In genomic region chr1:166571776-166572175, GRCm38 (mm10) we compare ENCODE assay signal across 27 mouse cellular contexts.
DNase-seq lines count a peak whose midpoint lies in the region; ATAC-seq and TF ChIP-seq lines count a peak whose summit lies in the region.
"Had no signal": no experiment of that assay in that cellular context is flagged by ENCODE, and none has a peak within 500 bp of the region (broad histone marks: within the 10 kb centered on the region; RNA-seq: fewer than 3 reads in every experiment).

No protein-coding gene starts in this region.

- TF ChIP-seq POLR2A in bone marrow macrophage, adult 2 months (IDR thresholded peaks at IDR 0.05; ENCODE audit: borderline replicate concordance, low read depth, low read length): no peak

- TF ChIP-seq CTCF in bone marrow macrophage, adult 2 months (IDR thresholded peaks at IDR 0.05; ENCODE audit: low read depth, low read length): no peak

- H3K4me1 ChIP-seq in bone marrow macrophage, adult 2 months (ENCODE audit: control insufficient read depth, insufficient read depth, low read length): peaks cover 10% of the 10 kb centered on the region
- H3K4me1 ChIP-seq: embryonic facial prominence, embryonic 12.5 days; embryonic facial prominence, embryonic 15.5 days; heart, embryonic 12.5 days; heart, embryonic 15.5 days; hindbrain, embryonic 10.5 days; hindbrain, embryonic 13.5 days had no signal

- peak; percentile 75 for ATAC-seq in granulocyte monocyte progenitor cell, adult 5-6 weeks (replicated peaks; ENCODE audit: poor library complexity, severe bottlenecking)
- ATAC-seq in monocyte, adult 5-6 weeks (replicated peaks; ENCODE audit: insufficient number of reproducible peaks, low FRiP score, low TSS enrichment, poor library complexity, severe bottlenecking): peak; percentile 73
- ATAC-seq in megakaryocyte-erythroid progenitor cell, adult 5-6 weeks (replicated peaks; ENCODE audit: low FRiP score, low TSS enrichment, poor library complexity, severe bottlenecking): no peak
- ATAC-seq: CD4-positive, CD25-positive, alpha-beta regulatory T cell, adult 4 months; forebrain, embryonic 14.5 days; forebrain, postnatal 0 days; hindbrain, postnatal 0 days; Patski had no signal

- peak overlapping the region; percentile 51 for H3K27ac ChIP-seq in bone marrow macrophage, adult 2 months (ENCODE audit: insufficient read depth, low read depth, low read length)
- H3K27ac ChIP-seq: embryonic facial prominence, embryonic 12.5 days; embryonic facial prominence, embryonic 15.5 days; gastrocnemius, adult 2 months; heart, embryonic 15.5 days; hindbrain, embryonic 10.5 days; hindbrain, embryonic 13.5 days; hindbrain, postnatal 0 days had no signal

- no peak overlapping the region for H3K4me3 ChIP-seq in bone marrow macrophage, adult 2 months (ENCODE audit: insufficient read depth, low read length)
- H3K4me3 ChIP-seq: embryonic facial prominence, embryonic 12.5 days; embryonic facial prominence, embryonic 15.5 days; gastrocnemius, adult 2 months; heart, embryonic 12.5 days; heart, embryonic 15.5 days; hindbrain, embryonic 10.5 days; hindbrain, embryonic 13.5 days had no signal

- no peak for DNase-seq in spleen, adult 12 weeks (ENCODE audit: low spot score)
- no peak for DNase-seq in right cerebral cortex, postnatal 36 days (ENCODE audit: low spot score in 2 of 2)
- DNase-seq: adrenal gland, adult 2 months; adrenal gland, postnatal 14 days; cerebellum, adult 18-20 months; cerebellum, adult 9-10 months; cerebellum, postnatal 14 days; forebrain, postnatal 0 days; gastrocnemius, adult 2 months; gastrocnemius, postnatal 14 days; heart, adult 18-20 months; heart, postnatal 10 days; heart, postnatal 36 days had no signal
